ENCODE assay signal across 8 mouse cellular contexts in genomic region chr7:44928570-44928969, GRCm38 (mm10). TPM values are rescaled to one million over a fixed set of nuclear protein-coding genes. Genes with fewer than 3 reads are reported as not detected.
DNase-seq lines count a peak whose midpoint lies in the region; ATAC-seq and TF ChIP-seq lines count a peak whose summit lies in the region.

No protein-coding gene starts in this region.

- peaks cover 5 to 28% of the 10 kb centered on the region in 2 experiments for H3K36me3 ChIP-seq in CH12.LX (replicated peaks in 1 of 2; ENCODE audit: control insufficient read depth in 1 of 2, insufficient read depth in 1 of 2, low read length in 1 of 2)
- H3K36me3 ChIP-seq in forebrain, embryonic 16.5 days (ENCODE audit: control insufficient read depth, insufficient read depth) = peaks cover 6% of the 10 kb centered on the region; the same call in 1 of the 2 replicates
- H3K36me3 ChIP-seq in liver, embryonic 16.5 days (ENCODE audit: control insufficient read depth, insufficient read depth) = peaks cover 11% of the 10 kb centered on the region

- dilution Hi-C loops in CH12.LX (cut with MboI; ENCODE audit: extremely low pct_ligation_motif_present, extremely low pct_unique_long_range_greater_than_20kb, low sequenced_read_pairs) = no loop called here

- H3K4me2 ChIP-seq in CH12.LX (ENCODE audit: insufficient read depth, low read depth, poor library complexity, severe bottlenecking) = peak overlapping the region; percentile 96
- peak overlapping the region; percentile 75 for H3K4me2 ChIP-seq in forebrain, embryonic 16.5 days (ENCODE audit: low read length)
- peak overlapping the region; percentile 74 for H3K4me2 ChIP-seq in liver, embryonic 16.5 days (ENCODE audit: low read depth, low read length)

- H3K27me3 ChIP-seq in CH12.LX (replicated peaks) = peaks cover 2% of the 10 kb centered on the region
- no peaks in the 10 kb centered on the region for H3K27me3 ChIP-seq in forebrain, embryonic 16.5 days (replicated peaks; ENCODE audit: control insufficient read depth, insufficient read depth, low read length)
- no peaks in the 10 kb centered on the region for H3K27me3 ChIP-seq in liver, embryonic 16.5 days (ENCODE audit: control insufficient read depth, insufficient read depth, low read depth, low read length)

- H3K4me1 ChIP-seq in CH12.LX (ENCODE audit: control insufficient read depth in 1 of 2, insufficient read depth in 2 of 2) = peaks cover 14 to 28% of the 10 kb centered on the region in 2 experiments
- peaks cover 19% of the 10 kb centered on the region for H3K4me1 ChIP-seq in forebrain, embryonic 16.5 days (replicated peaks; ENCODE audit: control insufficient read depth, insufficient read depth, low read length)
- H3K4me1 ChIP-seq in liver, embryonic 16.5 days (ENCODE audit: control insufficient read depth, low read depth, low read length) = peaks cover 32% of the 10 kb centered on the region

- ATAC-seq in forebrain, embryonic 16.5 days = no peak
- 0 out of 2 replicates have a peak, but pooled peaks have one; percentile 1 for ATAC-seq in liver, embryonic 16.5 days (ENCODE audit: low read depth)

- no peak for TF ChIP-seq CTCF in gastrocnemius, adult 2 months (IDR thresholded peaks at IDR 0.05)
- no peak for TF ChIP-seq CTCF in CH12.LX (conservative IDR thresholded peaks at IDR 0.05 in 1 of 2, IDR thresholded peaks at IDR 0.05 in 1 of 2; ENCODE audit: low read depth in 2 of 2, low read length in 2 of 2)

- peaks cover 15% of the 10 kb centered on the region for H3K79me2 ChIP-seq in CH12.LX (replicated peaks; ENCODE audit: control insufficient read depth, extremely low read depth, insufficient read depth, poor library complexity, severe bottlenecking)

- TF ChIP-seq RAD21 in CH12.LX (IDR thresholded peaks at IDR 0.05; ENCODE audit: low read depth, low read length) = no peak

- H3K9ac ChIP-seq in CH12.LX (ENCODE audit: insufficient read depth, low read depth) = peak overlapping the region; percentile 86
- peak overlapping the region; percentile 86 for H3K9ac ChIP-seq in forebrain, embryonic 16.5 days (replicated peaks; ENCODE audit: low read depth, low read length)
- H3K9ac ChIP-seq in liver, embryonic 16.5 days (ENCODE audit: low read depth, low read length) = peak overlapping the region; percentile 91

- no peak for TF ChIP-seq EP300 in CH12.LX (IDR thresholded peaks at IDR 0.05; ENCODE audit: low read length)

- intact Hi-C loops in gastrocnemius, adult 2 months (cut with DNase I) = loop anchor here (2.0 kb wide), 1 partner anchor 24 kb away; no protein-coding TSS in a partner anchor

- no peak for TF ChIP-seq POLR2A in CH12.LX (IDR thresholded peaks at IDR 0.05; ENCODE audit: low read depth, low read length)

- peaks cover 2% of the 10 kb centered on the region for H3K9me3 ChIP-seq in CH12.LX (replicated peaks; ENCODE audit: low read length)
- H3K9me3 ChIP-seq in forebrain, embryonic 16.5 days (ENCODE audit: control insufficient read depth, low read length) = no peaks in the 10 kb centered on the region
- H3K9me3 ChIP-seq in liver, embryonic 16.5 days (replicated peaks; ENCODE audit: control insufficient read depth, low read length) = no peaks in the 10 kb centered on the region

- H3K4me3 ChIP-seq in gastrocnemius, adult 2 months = peak overlapping the region; percentile 98
- H3K4me3 ChIP-seq in CH12.LX (replicated peaks in 1 of 3; ENCODE audit: low read depth in 2 of 3, low read length in 2 of 3, poor library complexity in 1 of 3) = peak overlapping the region; percentile 69 to 96 (median 94)
- peak overlapping the region; percentile 73 for H3K4me3 ChIP-seq in forebrain, embryonic 16.5 days (replicated peaks; ENCODE audit: low read length)
- peak overlapping the region; percentile 84 for H3K4me3 ChIP-seq in liver, embryonic 16.5 days (ENCODE audit: low read depth, low read length)

- 0% methylated on average over 1 of the region's 1 CpGs for WGBS in forebrain, embryonic 16.5 days
- 0% methylated on average over 1 of the region's 1 CpGs for WGBS in liver, embryonic 16.5 days (ENCODE audit: insufficient replicate concordance)

- no peak for DNase-seq in gastrocnemius, adult 2 months
- DNase-seq in gastrocnemius, postnatal 25 days = no peak
- DNase-seq in CH12.LX (ENCODE audit: extremely low read depth) = no peak
- no peak for DNase-seq in right cerebral cortex, postnatal 25 days
- DNase-seq in thymus, postnatal 25 days = no peak
- no peak for DNase-seq in spleen, postnatal 14 days (ENCODE audit: low spot score in 2 of 2)

- H3K27ac ChIP-seq in gastrocnemius, adult 2 months = peak overlapping the region; percentile 97
- no peak overlapping the region for H3K27ac ChIP-seq in CH12.LX (ENCODE audit: insufficient read depth, low read depth)
- no peak overlapping the region for H3K27ac ChIP-seq in forebrain, embryonic 16.5 days (ENCODE audit: low read length)
- H3K27ac ChIP-seq in liver, embryonic 16.5 days (ENCODE audit: low read length) = peak overlapping the region; percentile 91

- in situ Hi-C loops in CH12.LX (cut with MboI; ENCODE audit: low pct_ligation_motif_present, low pct_unique_long_range_greater_than_20kb, low sequenced_read_pairs) = no loop called here

TF ChIP-seq in CH12.LX, 34 proteins besides CTCF, POLR2A, EP300 and RAD21:
- TF ChIP-seq BHLHE40 (IDR thresholded peaks at IDR 0.05; ENCODE audit: low read depth, low read length) (no peak), ZKSCAN1 (IDR thresholded peaks at IDR 0.05; ENCODE audit: borderline replicate concordance, low read depth, low read length) (no peak), MAZ (IDR thresholded peaks at IDR 0.05; ENCODE audit: low read depth, low read length) (no peak), ZMIZ1 (IDR thresholded peaks at IDR 0.05; ENCODE audit: low read depth, low read length) (no peak), NELFE (IDR thresholded peaks at IDR 0.05; ENCODE audit: low read depth, low read length) (no peak)

RNA-seq across cellular contexts. Expression of gene Ap2a1, which starts 0.7 kb away (rescaled TPM):
- 10 to 100 TPM; 59.1 to 62.6 TPM for total RNA-seq in gastrocnemius, adult 2 months (2021)
- 10 to 100 TPM; 57.1 to 57.2 TPM for total RNA-seq in gastrocnemius, postnatal 25 days (2021)
- total RNA-seq in CH12.LX (2012; rRNA removed) (53.4 and 61.1 TPM in 2 replicates), CH12.LX (2014; rRNA removed) (35.7 and 38.5 TPM in 2 replicates)
- 52.6 and 56.3 TPM in 2 replicates for polyA plus RNA-seq in CH12.LX (2012; ENCODE audit: insufficient read length, low read depth)
- 111 and 113 TPM in 2 replicates for polyA plus RNA-seq in forebrain, embryonic 16.5 days (2015; fragmentation: Nextera tagmentation; extraction: Ambion mirVana)
- 63.3 and 63.7 TPM in 2 replicates for polyA plus RNA-seq in liver, embryonic 16.5 days (2015; fragmentation: Nextera tagmentation; extraction: Ambion mirVana)

RNA-seq across cellular contexts. Expression of gene Tsks, which starts 14.4 kb away (rescaled TPM):
- total RNA-seq in gastrocnemius, adult 2 months (2021) = not detected
- not detected for total RNA-seq in gastrocnemius, postnatal 25 days (2021)
- total RNA-seq in CH12.LX (2012; rRNA removed) = 0.08 TPM in 1 of 2 replicates, not detected in the other
- total RNA-seq in CH12.LX (2014; rRNA removed) = not detected in 2 replicates
- polyA plus RNA-seq in CH12.LX (2012; ENCODE audit: insufficient read length, low read depth) = not detected in 2 replicates
- 0.15 TPM in 1 of 2 replicates, not detected in the other for polyA plus RNA-seq in forebrain, embryonic 16.5 days (2015; fragmentation: Nextera tagmentation; extraction: Ambion mirVana)
- polyA plus RNA-seq in liver, embryonic 16.5 days (2015; fragmentation: Nextera tagmentation; extraction: Ambion mirVana) = 0.12 TPM in 1 of 2 replicates, not detected in the other

RNA-seq across cellular contexts. Expression of gene Fuz, which starts 32.7 kb away (rescaled TPM):
- total RNA-seq in gastrocnemius, adult 2 months (2021) = 10 to 100 TPM; 16.4 to 18.6 TPM
- total RNA-seq in gastrocnemius, postnatal 25 days (2021) = 10 to 100 TPM; 16.1 to 17.3 TPM
- total RNA-seq in CH12.LX (2012; rRNA removed) (12.2 and 16.9 TPM in 2 replicates), CH12.LX (2014; rRNA removed) (16.1 and 16.7 TPM in 2 replicates)
- 15.9 and 17.1 TPM in 2 replicates for polyA plus RNA-seq in CH12.LX (2012; ENCODE audit: insufficient read length, low read depth)
- polyA plus RNA-seq in forebrain, embryonic 16.5 days (2015; fragmentation: Nextera tagmentation; extraction: Ambion mirVana) = 21.1 and 21.2 TPM in 2 replicates
- polyA plus RNA-seq in liver, embryonic 16.5 days (2015; fragmentation: Nextera tagmentation; extraction: Ambion mirVana) = 5.9 and 6.6 TPM in 2 replicates

RNA-seq across cellular contexts. Expression of gene Med25, which starts 36.1 kb away (rescaled TPM):
- total RNA-seq in gastrocnemius, adult 2 months (2021) = 10 to 100 TPM; 53.1 to 68.5 TPM
- total RNA-seq in gastrocnemius, postnatal 25 days (2021) = 10 to 100 TPM; 50.9 to 51.2 TPM
- total RNA-seq in CH12.LX (2012; rRNA removed) (56.7 and 57.6 TPM in 2 replicates), CH12.LX (2014; rRNA removed) (18.4 and 20.8 TPM in 2 replicates)
- polyA plus RNA-seq in CH12.LX (2012; ENCODE audit: insufficient read length, low read depth) = 67.4 and 75.4 TPM in 2 replicates
- polyA plus RNA-seq in forebrain, embryonic 16.5 days (2015; fragmentation: Nextera tagmentation; extraction: Ambion mirVana) = 158 and 166 TPM in 2 replicates
- 44.7 and 53.0 TPM in 2 replicates for polyA plus RNA-seq in liver, embryonic 16.5 days (2015; fragmentation: Nextera tagmentation; extraction: Ambion mirVana)

RNA-seq across cellular contexts. Expression of gene Cpt1c, which starts 46.1 kb away (rescaled TPM):
- total RNA-seq in gastrocnemius, adult 2 months (2021) = 1 to 10 TPM in 1 of 2 experiments, under 1 TPM in 1; 0.92 to 2.3 TPM
- total RNA-seq in gastrocnemius, postnatal 25 days (2021) = 1 to 10 TPM; 1.6 to 2.0 TPM
- 3.6 and 4.5 TPM in 2 replicates for total RNA-seq in CH12.LX (2012; rRNA removed)
- total RNA-seq in CH12.LX (2014; rRNA removed) = 10.2 and 10.3 TPM in 2 replicates
- 10.4 and 12.7 TPM in 2 replicates for polyA plus RNA-seq in CH12.LX (2012; ENCODE audit: insufficient read length, low read depth)
- 49.1 and 63.9 TPM in 2 replicates for polyA plus RNA-seq in forebrain, embryonic 16.5 days (2015; fragmentation: Nextera tagmentation; extraction: Ambion mirVana)
- polyA plus RNA-seq in liver, embryonic 16.5 days (2015; fragmentation: Nextera tagmentation; extraction: Ambion mirVana) = 1.8 and 2.1 TPM in 2 replicates

Comparison
In these comparisons a context has a peak if more than half of its experiments do, and no peak if none do; other contexts are left out.
1. H3K27ac ChIP-seq: peak in gastrocnemius, adult 2 months (single experiment) and liver, embryonic 16.5 days (single experiment); none in CH12.LX (single experiment) and forebrain, embryonic 16.5 days (single experiment).
2. Peak in every context shown above with its lines, with median percentiles within 50 percentile points of each other: H3K4me3 ChIP-seq, H3K4me2 ChIP-seq and H3K9ac ChIP-seq.